Mouse (Mus musculus) kidney, postnatal 25 days (tissue): ENCODE data around the gene Aven.
A peak's percentile ranks its signal among the peaks of the same experiment; 100 is the strongest.

ENCODE experiments used
- DNase-seq, 2 experiments: peaks; one replicate each; pipeline ENCODE4 v3.0.0; 2021; ENCODE audit warnings: mixed read lengths in 2 of 2

The Aven gene

DNA sequence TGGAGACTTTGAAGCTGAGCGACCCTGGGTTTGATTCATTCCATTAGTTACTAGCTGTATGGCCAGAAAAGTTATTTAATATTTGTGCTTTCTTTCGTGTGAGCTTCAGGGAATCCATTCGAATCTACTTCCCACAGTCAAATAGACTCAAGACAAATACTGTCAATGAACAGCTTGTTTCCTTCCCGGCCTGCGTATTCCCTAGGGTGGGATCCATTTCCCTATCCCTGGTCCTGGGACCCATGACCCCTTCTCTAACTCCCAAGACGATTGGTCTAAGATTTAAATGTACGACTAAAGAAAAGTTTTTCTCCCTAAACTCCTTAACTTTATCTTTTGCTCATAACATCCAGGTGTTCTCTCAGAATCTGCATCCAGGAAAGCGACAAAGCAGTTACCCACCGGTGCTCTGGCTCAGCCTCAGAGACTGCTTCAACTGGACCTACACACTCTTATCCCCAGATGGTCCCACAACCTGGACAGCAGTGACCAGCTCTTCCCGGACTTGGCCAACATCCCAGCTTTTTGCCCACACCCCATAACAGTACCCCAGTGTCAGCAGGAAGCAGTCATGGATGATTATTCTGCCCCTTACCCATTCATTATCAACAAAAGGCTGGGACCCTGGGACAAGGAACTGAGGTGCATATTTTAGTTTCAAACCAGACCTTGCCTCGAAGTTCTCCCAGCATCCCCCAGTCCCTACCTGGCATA, 2.1 kb upstream of the Aven start:
- no peak for DNase-seq

DNA sequence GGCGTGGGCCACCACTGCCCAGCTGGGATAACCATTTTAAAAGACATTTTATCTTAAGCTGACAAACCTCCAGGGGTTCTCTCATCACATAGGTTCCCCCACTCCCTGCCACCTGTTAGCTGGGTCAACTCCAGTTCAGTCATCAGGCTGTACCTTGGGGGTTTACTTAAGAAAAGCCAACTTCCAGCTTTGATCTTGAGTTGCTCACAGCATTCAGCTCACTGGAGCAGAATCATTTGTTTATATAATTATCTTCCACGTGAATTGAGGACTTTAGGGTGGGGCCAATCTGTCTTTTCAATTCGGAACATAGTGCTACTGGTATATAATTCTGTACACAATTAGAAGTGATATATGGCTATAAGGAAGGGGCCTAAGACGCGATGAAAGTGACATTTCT, 1.1 kb upstream of the Aven start:
- no peak for DNase-seq

DNA sequence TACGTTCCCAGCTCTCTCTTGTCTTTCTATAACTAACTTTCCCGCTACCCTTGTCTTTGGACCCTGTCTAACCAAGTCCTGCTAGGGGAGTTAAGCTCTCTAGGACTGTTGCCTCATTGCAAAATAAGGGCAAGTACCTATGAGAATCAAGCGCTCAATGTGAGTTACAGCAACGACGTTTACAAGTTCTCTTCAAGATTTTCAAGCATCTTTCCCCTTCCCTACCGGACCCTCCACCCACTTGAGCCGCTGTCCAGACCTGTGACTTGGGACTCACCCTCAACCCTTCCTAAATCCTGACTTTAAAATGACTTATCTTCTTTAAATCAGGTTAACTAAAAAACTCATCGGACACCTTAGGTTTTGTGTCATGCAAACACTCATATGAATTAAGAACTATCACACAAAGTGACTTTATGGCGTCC, 321 bp upstream of the Aven start:
- DNase-seq, result peak in 1 of 2 experiments; percentile 17

DNA sequence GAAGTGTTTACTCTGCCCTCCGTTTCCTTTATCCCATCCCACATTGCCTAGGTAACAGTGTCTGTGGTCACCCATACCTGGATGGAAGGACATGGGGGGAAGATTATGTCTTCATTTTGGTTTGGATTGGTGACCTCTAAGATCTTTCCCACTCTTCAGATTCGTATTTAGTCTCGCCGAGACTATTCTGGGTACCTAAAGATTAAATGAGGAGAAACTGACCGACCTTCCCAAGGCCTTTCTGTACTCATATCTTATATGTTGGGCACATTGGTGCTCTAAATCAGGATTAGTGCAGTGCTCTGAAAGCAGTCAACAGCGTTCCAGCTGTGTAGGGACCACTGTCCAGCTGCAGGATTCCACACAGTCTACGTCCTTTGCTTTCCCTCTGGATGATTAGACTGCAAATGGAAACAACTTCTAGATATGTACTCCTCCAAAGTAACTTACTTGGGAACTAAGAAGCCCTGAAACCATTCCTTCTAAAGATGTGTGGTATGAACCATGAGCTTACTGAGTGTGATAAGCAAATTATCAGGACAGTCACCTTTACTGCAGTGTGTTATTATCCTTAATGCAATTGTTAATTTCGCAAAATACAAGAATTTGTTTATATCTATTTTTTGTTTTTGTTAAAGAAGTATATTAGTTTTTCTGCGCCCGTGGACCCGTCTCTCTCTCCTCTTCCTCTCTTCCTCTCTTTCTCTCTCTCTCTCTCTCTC, 936 bp downstream of the Aven start:
- DNase-seq, result no peak

DNA sequence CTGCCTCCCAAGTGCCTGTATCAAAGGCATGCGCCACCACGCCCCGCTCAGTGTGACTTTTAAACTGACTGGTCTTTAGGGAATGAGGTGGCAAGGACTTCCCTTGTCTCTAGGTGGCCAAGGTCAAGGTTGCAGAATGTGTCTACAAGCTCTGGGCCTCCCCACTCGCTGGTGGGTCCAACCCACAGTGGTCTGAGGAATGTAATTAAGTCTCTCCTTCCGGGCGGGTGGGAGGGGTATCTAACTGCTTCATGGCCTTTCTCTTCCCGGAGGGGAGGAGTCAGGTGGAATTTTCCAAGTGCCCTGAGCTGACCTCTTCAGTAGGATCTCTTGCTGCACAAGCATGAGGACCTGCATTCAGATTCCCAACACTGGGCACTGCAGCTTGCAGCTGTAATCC, 5.1 kb downstream of the Aven start:
- DNase-seq, result peak; percentile 20 to 62

DNA sequence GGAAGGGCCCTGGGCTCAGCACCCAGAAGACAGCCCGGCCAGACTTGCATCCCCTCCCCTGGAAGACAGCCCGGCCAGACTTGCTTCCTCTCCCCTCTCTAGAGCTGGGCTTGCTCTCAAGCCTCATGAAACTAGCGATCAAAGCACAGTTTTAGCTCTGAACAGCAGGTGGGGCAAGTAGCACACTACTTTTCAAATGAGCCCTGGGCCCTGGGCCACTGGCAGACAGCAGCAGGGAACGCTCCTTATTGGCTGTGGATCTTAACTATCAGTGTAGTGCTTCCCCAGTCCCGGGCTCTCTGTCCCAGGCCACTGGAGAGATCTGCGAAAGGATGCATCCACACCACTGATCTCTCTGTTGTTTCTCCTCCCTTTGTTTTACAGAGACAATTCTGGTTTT, 8.4 kb downstream of the Aven start:
- peak; percentile 78 to 80 for DNase-seq

- DNase-seq, result no peak
Measured at GRCm38 (mm10) chr2:112503978-112504377, 11.2 kb downstream of the Aven start.

DNA sequence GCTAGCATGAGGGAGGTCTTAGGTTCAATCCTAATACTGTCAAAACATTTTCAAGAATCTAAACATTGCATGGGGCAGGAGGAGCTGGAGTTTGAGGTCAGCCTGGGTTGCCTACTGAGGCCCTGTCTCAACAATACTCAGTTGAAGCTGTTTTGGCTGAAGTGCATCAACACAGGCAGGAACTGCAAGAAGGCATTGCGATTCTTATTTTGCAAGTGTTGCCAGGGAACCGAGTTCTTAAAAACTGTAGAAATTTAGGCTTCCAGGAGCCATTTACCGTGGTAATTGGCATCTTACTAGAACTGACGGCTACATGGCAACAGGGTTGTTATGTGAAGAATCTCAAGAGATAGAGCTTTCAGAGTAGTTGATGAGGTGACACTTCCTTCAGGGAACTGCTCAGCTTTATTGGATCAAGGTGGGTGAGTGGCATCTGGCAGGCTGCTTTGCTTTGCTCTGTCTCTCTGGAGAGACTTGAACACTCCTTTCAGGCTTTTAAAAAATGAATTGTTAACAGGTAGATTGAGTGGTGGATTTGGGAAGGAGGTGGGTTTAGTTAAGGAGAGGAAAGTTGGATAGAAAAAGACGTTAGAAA, 14.2 kb downstream of the Aven start:
- no peak for DNase-seq

DNA sequence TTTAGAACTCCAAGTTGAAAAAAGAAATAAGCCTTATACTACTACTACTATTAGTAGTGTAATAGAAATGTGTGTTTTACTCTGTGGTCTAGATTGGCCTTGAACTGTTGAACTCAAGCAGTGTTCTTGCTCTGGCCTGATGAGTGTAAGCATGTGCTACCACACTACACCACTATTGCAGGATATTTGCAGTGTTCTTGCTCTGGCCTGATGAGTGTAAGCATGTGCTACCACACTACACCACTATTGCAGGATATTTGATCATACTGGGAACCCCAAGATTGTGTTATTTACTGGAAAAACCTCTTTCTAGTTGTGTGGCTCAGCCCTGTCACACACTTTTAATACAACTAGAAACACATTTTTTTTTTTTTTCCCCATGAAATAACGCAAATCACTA, 14.7 kb downstream of the Aven start:
- DNase-seq, result no peak

- DNase-seq, result no peak
Measured at GRCm38 (mm10) chr2:112510140-112510539, 17.4 kb downstream of the Aven start.

GRCm38 (mm10) chr2:112513036-112513435, 20.3 kb downstream of the Aven start:
- DNase-seq, result no peak

DNA sequence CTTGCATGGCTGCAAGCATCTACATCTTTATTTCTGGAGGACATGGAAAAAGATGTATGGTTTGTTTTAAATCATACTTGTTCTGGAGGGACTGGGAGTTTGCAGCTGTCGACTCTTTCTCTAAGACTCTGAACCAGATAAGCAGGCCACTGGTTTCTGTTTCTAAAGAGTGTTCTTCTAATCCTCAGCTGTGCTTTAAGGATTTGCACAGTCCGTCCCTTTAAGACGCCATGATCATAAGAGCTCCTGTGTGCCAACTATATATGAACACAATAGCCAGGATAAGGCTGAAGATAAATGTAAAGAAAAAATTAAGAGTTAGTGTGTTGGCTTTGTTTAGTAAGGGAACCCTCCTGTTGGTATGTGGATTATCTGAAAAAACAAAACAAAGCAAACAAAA, 24.0 kb downstream of the Aven start:
- no peak for DNase-seq

- no peak for DNase-seq
Measured at GRCm38 (mm10) chr2:112517218-112517617, 24.5 kb downstream of the Aven start.

DNA sequence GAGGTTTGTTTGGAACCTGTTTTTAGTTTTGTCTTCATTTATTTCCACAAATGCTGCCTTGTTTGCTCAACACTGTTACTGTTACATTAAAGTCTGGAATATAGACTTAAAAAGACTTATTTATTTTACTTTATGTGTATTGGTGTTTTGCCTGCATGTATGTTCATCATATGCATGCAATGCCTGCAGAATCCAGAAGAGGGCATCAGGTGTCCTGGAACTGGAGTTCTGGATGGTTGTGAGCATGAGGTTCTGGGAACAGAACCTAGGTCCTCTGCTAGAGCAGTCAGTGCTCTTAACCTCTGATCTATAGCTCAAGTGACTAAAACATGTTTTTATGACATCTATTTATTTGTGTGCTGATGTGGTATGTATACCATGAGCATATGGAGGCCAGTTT, 25.8 kb downstream of the Aven start:
- no peak for DNase-seq

DNA sequence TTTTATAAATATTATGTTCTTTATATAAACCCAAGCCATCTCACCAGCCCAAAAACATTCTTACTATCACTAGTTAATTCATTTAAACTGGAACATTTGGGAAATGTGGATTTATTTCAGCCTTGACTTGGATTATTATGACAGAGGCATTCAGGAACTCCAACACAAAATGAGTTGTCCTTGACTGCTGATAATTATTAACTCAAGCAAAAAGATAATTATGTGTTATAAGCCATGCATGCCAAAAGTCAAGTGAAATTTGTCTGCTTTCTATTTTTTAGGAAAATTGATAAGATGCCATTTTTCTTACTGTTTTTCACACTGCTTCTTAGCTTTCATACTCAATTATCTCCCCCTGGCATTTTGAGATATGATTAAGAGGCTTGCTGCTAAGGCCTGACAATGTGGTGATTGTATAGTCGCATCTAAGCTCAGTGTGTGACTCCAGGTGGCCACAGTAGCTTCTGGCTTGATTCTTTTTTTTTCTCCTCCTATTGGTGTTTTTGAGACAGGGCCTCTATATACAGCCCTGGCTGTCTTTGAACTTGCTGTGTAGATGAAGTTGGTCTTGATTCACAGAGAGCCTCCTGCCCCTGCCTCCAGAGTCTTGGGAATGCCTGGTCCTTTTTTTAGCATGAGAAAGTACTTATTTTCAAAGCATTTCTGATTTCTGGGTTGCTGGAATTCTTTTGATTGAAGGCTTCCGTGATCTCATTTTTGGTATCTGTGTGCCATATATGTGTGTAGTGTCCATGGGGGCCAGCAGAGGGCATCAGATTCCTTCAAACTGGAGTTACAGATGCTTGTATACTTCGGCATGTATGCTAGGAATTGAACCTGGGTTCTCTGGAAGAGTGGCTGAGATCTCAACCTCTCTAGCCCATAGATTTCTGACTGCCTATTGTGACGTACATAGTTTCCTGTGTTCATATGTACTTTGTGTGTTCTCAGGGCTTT, 28.0 kb downstream of the Aven start:
- DNase-seq, result no peak

GRCm38 (mm10) chr2:112526933-112527332, 34.2 kb downstream of the Aven start:
- no peak for DNase-seq

GRCm38 (mm10) chr2:112532812-112533496, 40.2 kb downstream of the Aven start:
- DNase-seq, result no peak

DNA sequence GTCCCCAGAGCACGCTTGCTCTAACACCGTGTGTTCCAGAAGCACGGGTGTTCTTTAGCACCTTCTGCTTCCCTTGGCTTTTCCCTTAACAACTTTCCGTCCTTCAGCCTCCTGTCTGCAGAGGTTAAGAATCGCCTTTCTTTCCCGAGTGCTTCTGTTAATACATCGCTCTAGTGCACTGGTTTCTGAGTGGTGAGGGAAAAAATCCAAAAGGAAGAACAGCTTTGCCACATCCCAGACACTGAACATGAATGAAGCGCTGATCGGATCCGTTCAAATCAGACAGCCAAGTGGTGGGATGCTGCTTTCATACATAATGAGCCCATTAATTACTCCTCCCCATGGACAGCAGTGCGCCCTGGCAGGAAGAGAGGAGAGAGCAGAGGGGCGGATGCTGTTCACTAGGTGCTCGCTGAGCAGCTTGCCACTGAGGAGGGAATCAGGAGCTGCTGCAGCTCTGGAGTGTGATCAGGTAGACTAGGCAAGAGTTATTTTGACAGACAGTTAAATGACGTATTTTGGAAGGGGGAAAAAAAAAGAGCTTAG, 42.0 kb downstream of the Aven start:
- DNase-seq, result no peak

DNA sequence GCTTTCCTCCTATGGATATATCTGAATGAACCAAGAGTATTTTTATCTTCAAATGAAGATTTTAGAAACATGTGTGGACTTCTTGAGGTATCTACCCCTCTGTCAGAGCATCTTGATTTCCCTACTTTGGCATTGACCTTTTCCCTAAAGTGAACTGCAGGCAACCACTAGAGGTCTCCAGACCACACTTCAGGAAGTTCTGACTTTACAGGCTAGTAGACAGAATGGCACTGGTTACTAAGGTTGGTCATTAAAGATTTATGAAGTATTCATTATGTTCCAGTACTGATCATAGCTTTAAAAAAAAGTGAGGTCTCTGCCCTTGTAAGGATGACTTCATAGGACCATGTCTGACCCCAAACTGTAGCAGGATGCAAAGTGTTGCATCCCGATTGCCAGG, 46.0 kb downstream of the Aven start:
- peak in 1 of 2 experiments; percentile 25 for DNase-seq

- DNase-seq, result no peak
Measured at GRCm38 (mm10) chr2:112541695-112542285, 49.0 kb downstream of the Aven start.

- DNase-seq, result no peak
Measured at GRCm38 (mm10) chr2:112556527-112556926, 63.8 kb downstream of the Aven start.

DNA sequence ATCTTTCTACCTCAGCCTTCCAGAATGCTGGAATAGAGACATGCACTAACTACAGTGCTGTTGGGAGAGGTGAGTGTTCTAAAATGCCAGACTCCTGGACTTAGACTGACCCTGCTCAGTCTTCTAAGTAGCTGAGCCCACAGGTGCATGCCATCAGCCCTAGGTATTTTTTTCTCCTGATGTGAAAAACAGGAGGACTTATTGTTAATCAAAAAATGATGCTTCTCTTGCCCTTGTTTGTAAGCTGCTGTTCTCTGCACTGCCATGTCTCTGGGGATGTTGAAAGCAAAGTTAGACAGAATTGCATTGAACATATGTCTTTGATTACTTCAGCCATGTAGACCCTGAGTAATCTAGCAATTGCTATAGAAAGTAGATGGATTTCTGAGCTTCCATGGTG, 64.7 kb downstream of the Aven start:
- no peak for DNase-seq
